Mouse (Mus musculus) neural tube, embryonic 14.5 days (tissue): ENCODE measurements at regions not wholly inside any gene's neighbourhood (a gene's known extent, or its start where the extent isn't known, plus 50 kb on each side); places are given as distances from the start of the nearest gene placed in this dataset.

Experiments
- ATAC-seq: fragments of 200-750 bp; cut with Nextera tagmentation; 2 replicates; pipeline ENCODE4 v1.8.0; 2017; ENCODE audit warnings: low read depth, mild to moderate bottlenecking, moderate TSS enrichment, moderate library complexity
- H3K27ac ChIP-seq: fragments of 300-500 bp; sonication (generic); 2 replicates; pipeline ENCODE4 v1.5.1; 2014; ENCODE audit warnings: low read depth, mild to moderate bottlenecking, control low read depth, low read length, moderate library complexity, mixed read lengths
- H3K27me3 ChIP-seq: fragments of 300-500 bp; sonication (generic); 2 replicates; pipeline ENCODE4 v1.6.1; 2014; ENCODE audit warnings: low read length; ENCODE audit not compliant: control insufficient read depth, insufficient read depth
- H3K36me3 ChIP-seq: fragments of 300-500 bp; sonication (generic); 2 replicates; pipeline ENCODE4 v1.6.1; 2014; ENCODE audit warnings: low read length, mixed read lengths; ENCODE audit not compliant: control insufficient read depth, insufficient read depth
- H3K4me1 ChIP-seq: fragments of 300-500 bp; sonication (generic); 2 replicates; pipeline ENCODE4 v1.6.1; 2014; ENCODE audit warnings: low read length; ENCODE audit not compliant: control insufficient read depth, insufficient read depth
- H3K4me2 ChIP-seq: fragments of 300-500 bp; sonication (generic); 2 replicates; pipeline ENCODE4 v1.6.1; 2014; ENCODE audit warnings: mild to moderate bottlenecking, low read depth, low read length, control low read depth
- H3K4me3 ChIP-seq: fragments of 300-500 bp; sonication (generic); 2 replicates; pipeline ENCODE4 v1.5.1; 2014; ENCODE audit warnings: low read depth, low read length, control low read depth, mixed read lengths
- H3K9ac ChIP-seq: fragments of 300-500 bp; sonication (generic); replicated peaks from 2 replicates; pipeline ENCODE4 v1.6.1; 2014; ENCODE audit warnings: low read depth, mild to moderate bottlenecking, control low read depth, low read length, mixed read lengths
- H3K9me3 ChIP-seq: fragments of 300-500 bp; sonication (generic); 2 replicates; pipeline ENCODE4 v1.6.1; 2016; ENCODE audit warnings: low read length; ENCODE audit not compliant: control insufficient read depth
- WGBS: fragments of 180-500 bp; shearing (Covaris S2); extraction: QIAGEN DNeasy Blood & Tissue Kit; methylation state at CpG from one replicate; pipeline ENCODE4 v1.1.7; 2014; 5-methylcytosine and 5-hydroxymethylcytosine counted together

DNA sequence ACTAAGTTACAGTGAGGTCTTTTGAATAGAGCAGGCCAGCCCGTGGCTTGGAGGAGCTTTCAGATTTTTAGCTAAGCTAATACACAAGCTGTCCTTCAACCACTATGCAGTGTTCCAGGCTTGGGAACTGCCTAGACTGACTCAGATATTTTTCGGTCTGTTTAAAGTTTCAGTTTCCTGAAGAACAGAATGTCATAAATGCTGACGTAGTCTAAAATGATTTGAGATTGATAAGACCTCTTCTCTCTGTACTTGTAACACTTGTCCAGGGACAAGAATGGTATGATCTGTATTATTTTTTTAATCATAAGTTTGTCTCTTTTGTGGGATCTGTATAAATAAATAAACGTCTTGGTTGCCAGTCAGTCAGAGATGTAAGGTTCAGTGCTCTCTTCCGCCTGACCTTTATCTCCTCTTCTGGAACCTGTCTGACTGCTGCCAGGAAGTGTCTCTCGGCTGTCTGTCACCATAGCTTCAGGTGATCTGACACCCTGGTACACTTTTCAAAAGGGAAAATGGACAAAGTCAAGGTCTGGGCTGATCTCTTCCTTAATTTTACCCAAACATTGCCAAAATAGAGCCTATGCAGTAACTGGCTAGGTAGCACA is 74.3 kb upstream of the Spin1 start:
- Histone ChIP-seq H3K4me2 (no peak overlapping the region), H3K27me3 (no peaks in the 10 kb centered on the region), H3K36me3 (no peaks in the 10 kb centered on the region), H3K9me3 (no peaks in the 10 kb centered on the region), H3K4me1 (no peaks in the 10 kb centered on the region), H3K9ac (no peak overlapping the region), H3K27ac (no peak overlapping the region), H3K4me3 (no peak overlapping the region)
- WGBS = 81% methylated on average over 6 of the region's 6 CpGs
- no peak for ATAC-seq

DNA sequence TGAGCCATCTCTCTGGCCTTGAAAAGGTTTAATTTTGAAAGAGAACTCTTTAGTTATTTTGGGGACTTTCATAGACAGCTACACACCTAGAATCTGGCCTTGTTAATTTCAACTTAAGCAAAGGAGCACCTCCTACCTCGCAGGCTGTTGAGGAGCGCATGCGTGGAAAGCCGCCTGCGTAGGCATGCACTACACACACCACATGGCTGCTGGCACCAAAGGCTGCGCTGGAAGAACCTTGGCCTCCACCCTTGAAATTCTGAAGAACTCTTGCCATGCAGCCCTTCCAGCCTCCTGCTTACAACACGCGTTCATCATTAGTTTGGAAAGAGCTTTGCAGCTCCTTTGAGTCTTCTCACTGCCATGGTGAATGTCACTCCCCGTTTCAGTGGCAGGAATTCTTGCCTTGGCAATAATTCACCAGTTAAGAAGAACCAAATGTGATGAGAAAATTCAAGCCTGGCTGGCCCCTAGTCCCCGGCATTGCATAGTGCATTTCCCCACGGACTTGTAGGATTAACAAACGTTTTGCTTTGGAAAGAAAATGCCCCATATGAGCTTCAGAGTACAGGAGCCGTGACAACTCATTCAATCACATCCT is 62.7 kb upstream of the Spin1 start:
- ATAC-seq = no peak
- Histone ChIP-seq H3K27me3 (no peaks in the 10 kb centered on the region), H3K4me3 (no peak overlapping the region), H3K9me3 (no peaks in the 10 kb centered on the region), H3K9ac (no peak overlapping the region), H3K4me2 (no peak overlapping the region), H3K36me3 (no peaks in the 10 kb centered on the region), H3K4me1 (no peaks in the 10 kb centered on the region), H3K27ac (no peak overlapping the region)
- WGBS = 91% methylated on average over 13 of the region's 13 CpGs

- 87% methylated on average over 4 of the region's 4 CpGs for WGBS
- no peaks in the 10 kb centered on the region for H3K36me3 ChIP-seq
- ATAC-seq = no peak
Observed at GRCm38 (mm10) chr13:51038955-51039354, 61.7 kb upstream of the Spin1 start.

GRCm38 (mm10) chr13:51041121-51041520 is 59.6 kb upstream of the Spin1 start:
- WGBS = 13% methylated on average over 2 of the region's 2 CpGs
- Histone ChIP-seq H3K4me2 (no peak overlapping the region), H3K27me3 (no peaks in the 10 kb centered on the region), H3K9me3 (no peaks in the 10 kb centered on the region; the same call in 1 of the 2 replicates), H3K4me3 (no peak overlapping the region), H3K4me1 (no peaks in the 10 kb centered on the region), H3K27ac (no peak overlapping the region), H3K9ac (no peak overlapping the region), H3K36me3 (no peaks in the 10 kb centered on the region)
- no peak for ATAC-seq

More at GRCm38 (mm10) chr13:51038955-51039354, 61.7 kb upstream of the Spin1 start:
- Histone ChIP-seq H3K9ac (no peak overlapping the region), H3K27me3 (no peaks in the 10 kb centered on the region), H3K4me1 (no peaks in the 10 kb centered on the region), H3K27ac (no peak overlapping the region), H3K9me3 (no peaks in the 10 kb centered on the region), H3K4me3 (no peak overlapping the region), H3K4me2 (no peak overlapping the region)

DNA sequence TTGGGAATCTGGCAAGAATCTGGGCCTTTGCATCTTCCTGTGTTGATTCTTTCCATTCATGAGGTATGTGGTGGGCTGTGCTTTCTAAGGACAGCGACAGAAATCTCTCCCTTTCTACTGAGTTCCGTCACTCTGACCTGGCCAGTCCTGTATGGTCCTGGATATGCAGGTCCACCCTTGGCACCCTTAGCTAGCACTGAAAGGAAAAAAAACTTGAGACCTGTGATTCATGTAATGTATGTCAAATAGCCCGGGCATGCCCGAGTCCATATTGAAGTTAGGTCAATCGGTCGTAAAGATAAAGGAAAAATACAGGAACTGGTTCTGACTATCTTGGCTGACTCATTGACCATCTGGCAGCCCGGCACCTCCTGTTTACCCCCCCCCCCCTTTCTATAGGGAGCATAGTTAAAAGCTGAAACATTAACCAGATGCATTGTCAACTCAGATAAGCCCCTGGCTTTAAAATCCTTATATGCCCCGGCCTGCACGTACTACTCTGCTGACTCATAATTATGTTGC is 57.7 kb upstream of the Spin1 start:
- no peaks in the 10 kb centered on the region; the same call in 1 of the 2 replicates for H3K9me3 ChIP-seq
- H3K27me3 ChIP-seq = no peaks in the 10 kb centered on the region
- no peak overlapping the region for H3K27ac ChIP-seq
- H3K9ac ChIP-seq = no peak overlapping the region
- H3K4me2 ChIP-seq = no peak overlapping the region
- no peaks in the 10 kb centered on the region for H3K36me3 ChIP-seq
- no peak for ATAC-seq
- H3K4me3 ChIP-seq = no peak overlapping the region
- 94% methylated on average over 9 of the region's 9 CpGs for WGBS
- no peaks in the 10 kb centered on the region for H3K4me1 ChIP-seq
